Mouse (Mus musculus) forebrain, embryonic 13.5 days (tissue): Measurements from ENCODE around the gene Akap12. TPM values are rescaled to one million over a fixed set of nuclear protein-coding genes. Genes with fewer than 3 reads are reported as not detected.

Experiments used
- ATAC-seq: fragments of 200-750 bp; cut with Nextera tagmentation; 2 replicates; pipeline ENCODE4 v1.8.0; 2017
- H3K27ac ChIP-seq: fragments of 300-500 bp; sonication (generic); 2 replicates; pipeline ENCODE4 v1.5.1; 2015; ENCODE audit warnings: inconsistent platforms, mild to moderate bottlenecking, moderate library complexity
- H3K27me3 ChIP-seq: fragments of 300-500 bp; sonication (generic); 2 replicates; pipeline ENCODE4 v1.6.1; 2015; ENCODE audit warnings: mild to moderate bottlenecking, inconsistent platforms
- H3K36me3 ChIP-seq: fragments of 300-500 bp; sonication (generic); 2 replicates; pipeline ENCODE4 v1.6.1; 2015; ENCODE audit warnings: mild to moderate bottlenecking, inconsistent platforms; ENCODE audit not compliant: poor library complexity, severe bottlenecking
- H3K4me1 ChIP-seq: fragments of 300-500 bp; sonication (generic); 2 replicates; pipeline ENCODE4 v1.6.1; 2015; ENCODE audit warnings: inconsistent platforms
- H3K4me2 ChIP-seq: fragments of 300-500 bp; sonication (generic); 2 replicates; pipeline ENCODE4 v1.6.1; 2015; ENCODE audit warnings: inconsistent platforms, mild to moderate bottlenecking, moderate library complexity
- H3K4me3 ChIP-seq: fragments of 300-500 bp; sonication (generic); 2 replicates; pipeline ENCODE4 v1.5.1; 2015; ENCODE audit warnings: mild to moderate bottlenecking, inconsistent platforms
- H3K9ac ChIP-seq: fragments of 300-500 bp; sonication (generic); 2 replicates; pipeline ENCODE4 v1.6.1; 2015; ENCODE audit warnings: mild to moderate bottlenecking, inconsistent platforms
- H3K9me3 ChIP-seq: fragments of 300-500 bp; sonication (generic); replicated peaks from 2 replicates; pipeline ENCODE4 v1.6.1; 2016; ENCODE audit warnings: inconsistent platforms
- WGBS: fragments of 180-500 bp; shearing (Covaris S2); methylation state at CpG from one replicate; pipeline ENCODE4 v1.1.7; 2015; 5-methylcytosine and 5-hydroxymethylcytosine counted together
- polyA plus RNA-seq: library from polyadenylated mRNA; unstranded; fragments of >200 nt; fragmentation: Nextera tagmentation; extraction: Ambion mirVana; gene quantifications from 2 replicates; pipeline ENCODE4 v1.2.1, GENCODE M21; 2015

Akap12 gene
- polyA plus RNA-seq, 1 experiment from 2014 or later = 16.3 TPM

- H3K4me2 ChIP-seq = no peak overlapping the region
- 0 out of 2 replicates have a peak, but pooled peaks cover under 1% of the 10 kb centered on the region for H3K4me1 ChIP-seq
- H3K27me3 ChIP-seq = no peaks in the 10 kb centered on the region
- H3K36me3 ChIP-seq = no peaks in the 10 kb centered on the region
- WGBS = 8% methylated on average over 2 of the region's 2 CpGs
- no peak overlapping the region for H3K4me3 ChIP-seq
- H3K27ac ChIP-seq = no peak overlapping the region
- H3K9ac ChIP-seq = no peak overlapping the region
- no peak; the same call in 1 of the 2 replicates for ATAC-seq
- H3K9me3 ChIP-seq = no peaks in the 10 kb centered on the region
Measured at GRCm38 (mm10) chr10:4341430-4341829, 75.2 kb downstream of the Akap12 start.

GRCm38 (mm10) chr10:4346489-4347135 lies 80.4 kb downstream of the Akap12 start:
- no peaks in the 10 kb centered on the region for H3K27me3 ChIP-seq
- H3K27ac ChIP-seq = no peak overlapping the region
- peaks cover 6% of the 10 kb centered on the region; the same call in 1 of the 2 replicates for H3K4me1 ChIP-seq
- H3K36me3 ChIP-seq = no peaks in the 10 kb centered on the region
- ATAC-seq = peak; percentile 86
- peak overlapping the region; percentile 26; the same call in 1 of the 2 replicates for H3K9ac ChIP-seq
- no peaks in the 10 kb centered on the region for H3K9me3 ChIP-seq
- WGBS = 5% methylated on average over 28 of the region's 28 CpGs
- peak overlapping the region; percentile 59 for H3K4me2 ChIP-seq
- H3K4me3 ChIP-seq = peak overlapping the region; percentile 29

- Histone ChIP-seq H3K9ac (no peak overlapping the region), H3K27me3 (no peaks in the 10 kb centered on the region), H3K36me3 (no peaks in the 10 kb centered on the region), H3K4me3 (no peak overlapping the region), H3K4me1 (peaks cover 6% of the 10 kb centered on the region; the same call in 1 of the 2 replicates), H3K4me2 (peak overlapping the region; percentile 59), H3K27ac (no peak overlapping the region), H3K9me3 (no peaks in the 10 kb centered on the region)
- ATAC-seq = peak; percentile 62
- WGBS = 69% methylated on average over 4 of the region's 4 CpGs
Measured at GRCm38 (mm10) chr10:4347136-4347492, 80.9 kb downstream of the Akap12 start.

- no peaks in the 10 kb centered on the region for H3K27me3 ChIP-seq
- no peaks in the 10 kb centered on the region for H3K36me3 ChIP-seq
- no peak overlapping the region for H3K27ac ChIP-seq
- H3K4me3 ChIP-seq = no peak overlapping the region
- H3K9me3 ChIP-seq = no peaks in the 10 kb centered on the region
- no peak overlapping the region for H3K4me2 ChIP-seq
- H3K4me1 ChIP-seq = peaks cover 6% of the 10 kb centered on the region; the same call in 1 of the 2 replicates
- H3K9ac ChIP-seq = no peak overlapping the region
- 97% methylated on average over 14 of the region's 14 CpGs for WGBS
- ATAC-seq = peak; percentile 14
Measured at GRCm38 (mm10) chr10:4347591-4347990, 81.4 kb downstream of the Akap12 start.

GRCm38 (mm10) chr10:4354371-4355260 lies 88.4 kb downstream of the Akap12 start:
- Histone ChIP-seq H3K4me1 (no peaks in the 10 kb centered on the region), H3K9me3 (no peaks in the 10 kb centered on the region), H3K9ac (no peak overlapping the region), H3K27ac (no peak overlapping the region), H3K4me2 (no peak overlapping the region), H3K36me3 (peaks cover 24% of the 10 kb centered on the region), H3K27me3 (no peaks in the 10 kb centered on the region), H3K4me3 (no peak overlapping the region)
- 94% methylated on average over 38 of the region's 38 CpGs for WGBS
- ATAC-seq = no peak

- no peak overlapping the region for H3K9ac ChIP-seq
- no peak overlapping the region for H3K4me2 ChIP-seq
- H3K27me3 ChIP-seq = no peaks in the 10 kb centered on the region
- no peaks in the 10 kb centered on the region for H3K9me3 ChIP-seq
- 90% methylated on average over 19 of the region's 19 CpGs for WGBS
- H3K27ac ChIP-seq = no peak overlapping the region
- no peak for ATAC-seq
- H3K4me1 ChIP-seq = no peaks in the 10 kb centered on the region
- peaks cover 24% of the 10 kb centered on the region for H3K36me3 ChIP-seq
- no peak overlapping the region for H3K4me3 ChIP-seq
Measured at GRCm38 (mm10) chr10:4355882-4356451, 89.8 kb downstream of the Akap12 start.

GRCm38 (mm10) chr10:4356640-4357039 lies 90.5 kb downstream of the Akap12 start:
- Histone ChIP-seq H3K4me3 (no peak overlapping the region), H3K36me3 (peaks cover 24% of the 10 kb centered on the region), H3K4me2 (no peak overlapping the region), H3K27me3 (no peaks in the 10 kb centered on the region), H3K9me3 (no peaks in the 10 kb centered on the region; the same call in 1 of the 2 replicates), H3K27ac (no peak overlapping the region), H3K9ac (no peak overlapping the region), H3K4me1 (no peaks in the 10 kb centered on the region)
- 92% methylated on average over 5 of the region's 5 CpGs for WGBS
- ATAC-seq = no peak

- H3K27me3 ChIP-seq = no peaks in the 10 kb centered on the region
- peaks cover 24% of the 10 kb centered on the region for H3K36me3 ChIP-seq
- no peaks in the 10 kb centered on the region for H3K4me1 ChIP-seq
- ATAC-seq = no peak
- H3K4me2 ChIP-seq = no peak overlapping the region
- H3K9me3 ChIP-seq = peaks cover under 1% of the 10 kb centered on the region; the same call in 1 of the 2 replicates
- no peak overlapping the region for H3K27ac ChIP-seq
- no peak overlapping the region for H3K9ac ChIP-seq
- H3K4me3 ChIP-seq = no peak overlapping the region
- 89% methylated on average over 10 of the region's 10 CpGs for WGBS
Measured at GRCm38 (mm10) chr10:4357435-4357834, 91.3 kb downstream of the Akap12 start.

- WGBS = 88% methylated on average over 3 of the region's 3 CpGs
Measured at GRCm38 (mm10) chr10:4364618-4365017, 98.4 kb downstream of the Akap12 start.

GRCm38 (mm10) chr10:4370105-4370504 lies 103.9 kb downstream of the Akap12 start:
- 92% methylated on average over 11 of the region's 11 CpGs for WGBS
- H3K4me3 ChIP-seq = no peak overlapping the region
- peaks cover 60% of the 10 kb centered on the region for H3K36me3 ChIP-seq
- H3K4me2 ChIP-seq = no peak overlapping the region
- no peaks in the 10 kb centered on the region for H3K27me3 ChIP-seq
- H3K27ac ChIP-seq = no peak overlapping the region
- H3K9me3 ChIP-seq = no peaks in the 10 kb centered on the region
- no peak for ATAC-seq
- no peak overlapping the region for H3K9ac ChIP-seq
- 0 out of 2 replicates have a peak, but pooled peaks cover 1% of the 10 kb centered on the region for H3K4me1 ChIP-seq

More at GRCm38 (mm10) chr10:4364618-4365017, 98.4 kb downstream of the Akap12 start:
- peaks cover 5% of the 10 kb centered on the region for H3K9me3 ChIP-seq
- no peak for ATAC-seq
- H3K36me3 ChIP-seq = peaks cover 39% of the 10 kb centered on the region
- H3K4me1 ChIP-seq = no peaks in the 10 kb centered on the region
- no peaks in the 10 kb centered on the region for H3K27me3 ChIP-seq
- H3K4me2 ChIP-seq = no peak overlapping the region
- no peak overlapping the region for H3K4me3 ChIP-seq
- H3K9ac ChIP-seq = no peak overlapping the region
- no peak overlapping the region for H3K27ac ChIP-seq

- H3K4me1 ChIP-seq = peaks cover 6% of the 10 kb centered on the region; the same call in 1 of the 2 replicates
- no peak overlapping the region for H3K27ac ChIP-seq
- ATAC-seq = peak; percentile 49
- H3K27me3 ChIP-seq = no peaks in the 10 kb centered on the region
- H3K9me3 ChIP-seq = no peaks in the 10 kb centered on the region
- H3K36me3 ChIP-seq = peaks cover 50% of the 10 kb centered on the region
- WGBS = 55% methylated on average over 5 of the region's 5 CpGs
- no peak overlapping the region for H3K4me3 ChIP-seq
- H3K4me2 ChIP-seq = no peak overlapping the region
- no peak overlapping the region for H3K9ac ChIP-seq
Measured at GRCm38 (mm10) chr10:4372011-4372410, 105.8 kb downstream of the Akap12 start.

GRCm38 (mm10) chr10:4373558-4373957 lies 107.4 kb downstream of the Akap12 start:
- Histone ChIP-seq H3K36me3 (peaks cover 35% of the 10 kb centered on the region), H3K27me3 (no peaks in the 10 kb centered on the region), H3K9me3 (no peaks in the 10 kb centered on the region), H3K27ac (no peak overlapping the region), H3K4me2 (no peak overlapping the region), H3K4me3 (no peak overlapping the region), H3K9ac (no peak overlapping the region), H3K4me1 (peaks cover 6% of the 10 kb centered on the region; the same call in 1 of the 2 replicates)
- no peak for ATAC-seq
- 96% methylated on average over 4 of the region's 4 CpGs for WGBS
